Mouse (Mus musculus) kidney, embryonic 15.5 days (tissue): ENCODE data around the gene G6pc3. TPM values are rescaled to one million over a fixed set of nuclear protein-coding genes. Genes with fewer than 3 reads are reported as not detected.

Experiments
- ATAC-seq: fragments of 200-750 bp; cut with Nextera tagmentation; replicated peaks from 2 replicates; pipeline ENCODE4 v1.8.0; 2017; ENCODE audit warnings: moderate TSS enrichment; ENCODE audit not compliant: low FRiP score
- H3K27ac ChIP-seq: fragments of 300-500 bp; sonication (generic); 2 replicates; pipeline ENCODE4 v1.5.1; 2015; ENCODE audit warnings: mild to moderate bottlenecking, inconsistent platforms
- H3K27me3 ChIP-seq: fragments of 300-500 bp; sonication (generic); 2 replicates; pipeline ENCODE4 v1.6.1; 2015; ENCODE audit warnings: inconsistent platforms
- H3K36me3 ChIP-seq: fragments of 300-500 bp; sonication (generic); 2 replicates; pipeline ENCODE4 v1.6.1; 2015; ENCODE audit warnings: inconsistent platforms
- H3K4me1 ChIP-seq: fragments of 300-500 bp; sonication (generic); 2 replicates; pipeline ENCODE4 v1.6.1; 2015; ENCODE audit warnings: inconsistent platforms
- H3K4me2 ChIP-seq: fragments of 300-500 bp; sonication (generic); 2 replicates; pipeline ENCODE4 v1.6.1; 2015; ENCODE audit warnings: moderate library complexity, mild to moderate bottlenecking, inconsistent platforms
- H3K4me3 ChIP-seq: fragments of 300-500 bp; sonication (generic); replicated peaks from 2 replicates; pipeline ENCODE4 v1.5.1; 2015; ENCODE audit warnings: mild to moderate bottlenecking, inconsistent platforms
- H3K9ac ChIP-seq: fragments of 300-500 bp; sonication (generic); 2 replicates; pipeline ENCODE4 v1.6.1; 2015; ENCODE audit warnings: mild to moderate bottlenecking, inconsistent platforms
- H3K9me3 ChIP-seq: fragments of 300-500 bp; sonication (generic); replicated peaks from 2 replicates; pipeline ENCODE4 v1.6.1; 2016; ENCODE audit warnings: inconsistent platforms
- WGBS: fragments of 180-500 bp; shearing (Covaris S2); methylation state at CpG from one replicate; pipeline ENCODE4 v1.1.7; 2015; ENCODE audit warnings: mixed read lengths; 5-methylcytosine and 5-hydroxymethylcytosine counted together
- polyA plus RNA-seq: library from polyadenylated mRNA; unstranded; fragments of >200 nt; fragmentation: Nextera tagmentation; extraction: Ambion mirVana; gene quantifications from 2 replicates; pipeline ENCODE4 v1.2.1, GENCODE M21; 2015

The G6pc3 gene
- 39.7 and 43.4 TPM in 2 replicates for polyA plus RNA-seq

GRCm38 (mm10) chr11:102189461-102190436 is at the start of gene G6pc3:
G6pc3 (plus strand) TSS chr11:102189620.
- H3K27me3 ChIP-seq, result no peaks in the 10 kb centered on the region
- peak within 1 kb of the TSS; percentile 82 for H3K27ac ChIP-seq
- H3K9me3 ChIP-seq, result no peaks in the 10 kb centered on the region
- H3K4me2 ChIP-seq, result peak within 1 kb of the TSS; percentile 91
- 1% methylated on average over 50 of the region's 50 CpGs for WGBS
- peak within 1 kb of the TSS; percentile 67 for H3K4me3 ChIP-seq
- peaks cover 30% of the 10 kb centered on the region for H3K36me3 ChIP-seq
- H3K9ac ChIP-seq, result peak within 1 kb of the TSS; percentile 71
- peaks cover 30% of the 10 kb centered on the region for H3K4me1 ChIP-seq
- peak; percentile 88 for ATAC-seq

DNA sequence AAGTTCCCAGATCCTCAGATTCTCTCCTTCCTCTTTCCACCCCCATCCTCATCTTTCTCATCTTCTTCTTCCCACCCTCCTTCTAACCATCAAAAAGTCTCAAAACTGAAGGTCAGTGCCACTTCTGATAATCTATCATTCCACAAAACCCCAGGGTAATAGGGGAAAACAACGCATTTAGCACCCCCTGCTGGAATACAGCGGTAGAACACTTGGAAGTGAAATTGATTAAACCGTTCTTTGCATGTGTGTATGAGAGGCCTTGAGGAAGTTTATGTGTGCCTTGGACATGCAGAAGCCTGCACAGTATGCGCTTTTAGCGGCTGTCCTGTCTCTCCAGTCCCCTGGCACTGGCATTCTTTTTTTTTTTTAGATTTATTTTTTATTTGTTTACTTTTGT is 48.9 kb upstream of the G6pc3 start:
- no peak for ATAC-seq

GRCm38 (mm10) chr11:102142355-102142754 is 47.1 kb upstream of the G6pc3 start:
- WGBS, result 55% methylated on average over 7 of the region's 7 CpGs
- no peak for ATAC-seq

More for the DNA sequence above, 48.9 kb upstream of the G6pc3 start:
- Histone ChIP-seq H3K4me2 (no peak overlapping the region), H3K9ac (no peak overlapping the region), H3K9me3 (no peaks in the 10 kb centered on the region), H3K27me3 (peaks cover 46% of the 10 kb centered on the region), H3K4me1 (peaks cover 19% of the 10 kb centered on the region), H3K4me3 (no peak overlapping the region), H3K36me3 (no peaks in the 10 kb centered on the region), H3K27ac (no peak overlapping the region)
- WGBS, result 6% methylated on average over 5 of the region's 5 CpGs

GRCm38 (mm10) chr11:102144957-102145470 is 44.4 kb upstream of the G6pc3 start:
- Histone ChIP-seq H3K27me3 (peaks cover 71% of the 10 kb centered on the region), H3K27ac (no peak overlapping the region), H3K4me2 (peak overlapping the region; percentile 60), H3K9me3 (no peaks in the 10 kb centered on the region), H3K9ac (0 out of 2 replicates have a peak overlapping the region, but pooled peaks have one; percentile 31), H3K4me3 (peak overlapping the region; percentile 37), H3K4me1 (peaks cover 38% of the 10 kb centered on the region), H3K36me3 (no peaks in the 10 kb centered on the region)
- ATAC-seq, result 0 out of 2 replicates have a peak, but pooled peaks have one; percentile 43
- WGBS, result 25% methylated on average over 13 of the region's 13 CpGs

More at GRCm38 (mm10) chr11:102142355-102142754, 47.1 kb upstream of the G6pc3 start:
- no peak overlapping the region for H3K4me2 ChIP-seq
- H3K27ac ChIP-seq, result 0 out of 2 replicates have a peak overlapping the region, but pooled peaks have one; percentile 9
- peaks cover 34% of the 10 kb centered on the region for H3K4me1 ChIP-seq
- no peaks in the 10 kb centered on the region for H3K9me3 ChIP-seq
- H3K36me3 ChIP-seq, result no peaks in the 10 kb centered on the region
- H3K9ac ChIP-seq, result no peak overlapping the region
- H3K4me3 ChIP-seq, result no peak overlapping the region
- peaks cover 65% of the 10 kb centered on the region for H3K27me3 ChIP-seq

- no peaks in the 10 kb centered on the region for H3K36me3 ChIP-seq
- H3K4me2 ChIP-seq, result peak within 1 kb of the TSS; percentile 60
- H3K27me3 ChIP-seq, result peaks cover 71% of the 10 kb centered on the region
- peak within 1 kb of the TSS; percentile 37 for H3K4me3 ChIP-seq
- no peak for ATAC-seq
- no peaks in the 10 kb centered on the region for H3K9me3 ChIP-seq
- peaks cover 38% of the 10 kb centered on the region for H3K4me1 ChIP-seq
- under 1% methylated on average over 50 of the region's 50 CpGs for WGBS
- no peak within 1 kb of the TSS for H3K27ac ChIP-seq
- 0 out of 2 replicates have a peak within 1 kb of the TSS, but pooled peaks have one; percentile 31 for H3K9ac ChIP-seq
These were observed 43.9 kb upstream of the G6pc3 start, which contains the start of gene Nags for GRCm38 (mm10) chr11:102145471-102146001. Nags (plus strand) TSS chr11:102145513.

- no peak overlapping the region for H3K9ac ChIP-seq
- H3K4me3 ChIP-seq, result peak overlapping the region; percentile 37
- peak overlapping the region; percentile 60 for H3K4me2 ChIP-seq
- H3K9me3 ChIP-seq, result no peaks in the 10 kb centered on the region
- H3K27ac ChIP-seq, result no peak overlapping the region
- peaks cover 71% of the 10 kb centered on the region for H3K27me3 ChIP-seq
- 4% methylated on average over 16 of the region's 16 CpGs for WGBS
- no peaks in the 10 kb centered on the region for H3K36me3 ChIP-seq
- ATAC-seq, result no peak
- peaks cover 38% of the 10 kb centered on the region for H3K4me1 ChIP-seq
These were observed 43.4 kb upstream of the G6pc3 start for GRCm38 (mm10) chr11:102146005-102146404.

- Histone ChIP-seq H3K27me3 (peaks cover 71% of the 10 kb centered on the region), H3K9me3 (no peaks in the 10 kb centered on the region), H3K36me3 (no peaks in the 10 kb centered on the region), H3K9ac (no peak overlapping the region), H3K4me3 (peak overlapping the region; percentile 37; the same call in 1 of the 2 replicates), H3K4me2 (peak overlapping the region; percentile 60), H3K27ac (no peak overlapping the region), H3K4me1 (peaks cover 38% of the 10 kb centered on the region)
- 11% methylated on average over 17 of the region's 17 CpGs for WGBS
- no peak for ATAC-seq
These were observed 42.9 kb upstream of the G6pc3 start for GRCm38 (mm10) chr11:102146531-102146930.

DNA sequence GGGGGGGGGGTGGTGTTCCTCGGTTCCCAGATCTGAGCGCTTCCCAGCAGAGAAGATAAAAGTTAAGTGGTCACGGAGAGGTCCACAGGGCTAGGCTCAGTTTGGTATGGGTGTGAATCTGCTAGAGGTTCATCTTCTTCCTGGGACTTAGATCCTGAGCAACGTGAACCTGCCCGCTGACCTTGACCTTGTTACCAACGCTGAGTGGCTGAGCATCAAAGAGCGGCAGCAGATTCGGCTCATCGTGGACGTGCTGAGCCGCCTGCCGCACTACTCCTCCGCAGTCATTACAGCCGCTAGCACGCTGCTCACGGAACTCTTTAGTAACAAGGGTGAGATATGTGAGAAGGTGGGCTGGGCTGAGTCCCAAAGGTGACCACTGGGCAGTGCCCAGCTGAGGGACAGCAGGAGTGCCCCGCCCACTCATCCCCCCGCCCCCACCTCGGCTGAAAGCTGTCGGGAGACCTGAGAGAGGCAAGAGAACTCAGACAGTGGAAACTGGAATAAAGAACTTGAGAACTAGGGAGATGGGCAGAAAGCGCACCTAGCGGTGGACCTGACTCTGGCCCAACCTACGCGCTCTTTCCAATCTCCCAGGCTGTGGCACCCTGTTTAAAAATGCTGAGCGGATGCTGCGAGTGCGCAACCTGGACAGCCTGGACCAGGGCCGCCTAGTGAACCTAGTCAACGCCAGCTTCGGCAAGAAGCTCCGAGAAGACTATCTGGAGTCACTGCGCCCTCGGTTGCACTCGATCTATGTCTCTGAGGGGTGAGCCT is 42.0 kb upstream of the G6pc3 start:
- H3K27me3 ChIP-seq, result peaks cover 71% of the 10 kb centered on the region
- peaks cover 38% of the 10 kb centered on the region for H3K4me1 ChIP-seq
- H3K4me2 ChIP-seq, result peak overlapping the region; percentile 60
- H3K9ac ChIP-seq, result 0 out of 2 replicates have a peak overlapping the region, but pooled peaks have one; percentile 9
- peaks cover 2% of the 10 kb centered on the region; the same call in 1 of the 2 replicates for H3K36me3 ChIP-seq
- WGBS, result 11% methylated on average over 34 of the region's 34 CpGs
- no peak overlapping the region for H3K27ac ChIP-seq
- H3K4me3 ChIP-seq, result peak overlapping the region; percentile 17
- no peaks in the 10 kb centered on the region for H3K9me3 ChIP-seq
- peak; percentile 15; the same call in 1 of the 2 replicates for ATAC-seq

GRCm38 (mm10) chr11:102156039-102156785 is 33.2 kb upstream of the G6pc3 start, which contains the start of gene Tmem101:
Tmem101 (minus strand) TSS chr11:102156404.
- peak within 1 kb of the TSS; percentile 87 for H3K4me2 ChIP-seq
- under 1% methylated on average over 37 of the region's 37 CpGs for WGBS
- peak within 1 kb of the TSS; percentile 84 for H3K9ac ChIP-seq
- H3K4me3 ChIP-seq, result peak within 1 kb of the TSS; percentile 81
- peaks cover 10% of the 10 kb centered on the region for H3K4me1 ChIP-seq
- no peaks in the 10 kb centered on the region for H3K27me3 ChIP-seq
- peak; percentile 85 for ATAC-seq
- H3K9me3 ChIP-seq, result no peaks in the 10 kb centered on the region
- peaks cover 34% of the 10 kb centered on the region for H3K36me3 ChIP-seq
- peak within 1 kb of the TSS; percentile 67 for H3K27ac ChIP-seq

- peaks cover 39% of the 10 kb centered on the region for H3K36me3 ChIP-seq
- H3K27me3 ChIP-seq, result no peaks in the 10 kb centered on the region
- peak; percentile 69; the same call in 1 of the 2 replicates for ATAC-seq
- H3K9ac ChIP-seq, result no peak overlapping the region
- H3K4me2 ChIP-seq, result peak overlapping the region; percentile 87
- H3K4me1 ChIP-seq, result peaks cover 10% of the 10 kb centered on the region
- H3K4me3 ChIP-seq, result 0 out of 2 replicates have a peak overlapping the region, but pooled peaks have one; percentile 81
- no peaks in the 10 kb centered on the region for H3K9me3 ChIP-seq
- WGBS, result 11% methylated on average over 1 of the region's 1 CpGs
- no peak overlapping the region for H3K27ac ChIP-seq
These were observed 32.7 kb upstream of the G6pc3 start for GRCm38 (mm10) chr11:102156786-102157089.
